Mouse (Mus musculus) lung, adult 2 months (tissue): Measurements from ENCODE around the gene Cacna2d3.

Experiments used
- CTCF ChIP-seq: fragments of 200-500 bp; IDR thresholded peaks from 2 replicates; pipeline ENCODE4 v1.5.1; 2011; ENCODE audit warnings: mild to moderate bottlenecking, low read length, control low read depth; ENCODE audit not compliant: insufficient read depth
- POLR2A ChIP-seq: fragments of 200-500 bp; IDR thresholded peaks from 2 replicates; pipeline ENCODE4 v1.6.1; 2011; ENCODE audit warnings: low read depth, mild to moderate bottlenecking, control low read depth, low read length, borderline replicate concordance; ENCODE audit errors: extremely low read depth

DNA sequence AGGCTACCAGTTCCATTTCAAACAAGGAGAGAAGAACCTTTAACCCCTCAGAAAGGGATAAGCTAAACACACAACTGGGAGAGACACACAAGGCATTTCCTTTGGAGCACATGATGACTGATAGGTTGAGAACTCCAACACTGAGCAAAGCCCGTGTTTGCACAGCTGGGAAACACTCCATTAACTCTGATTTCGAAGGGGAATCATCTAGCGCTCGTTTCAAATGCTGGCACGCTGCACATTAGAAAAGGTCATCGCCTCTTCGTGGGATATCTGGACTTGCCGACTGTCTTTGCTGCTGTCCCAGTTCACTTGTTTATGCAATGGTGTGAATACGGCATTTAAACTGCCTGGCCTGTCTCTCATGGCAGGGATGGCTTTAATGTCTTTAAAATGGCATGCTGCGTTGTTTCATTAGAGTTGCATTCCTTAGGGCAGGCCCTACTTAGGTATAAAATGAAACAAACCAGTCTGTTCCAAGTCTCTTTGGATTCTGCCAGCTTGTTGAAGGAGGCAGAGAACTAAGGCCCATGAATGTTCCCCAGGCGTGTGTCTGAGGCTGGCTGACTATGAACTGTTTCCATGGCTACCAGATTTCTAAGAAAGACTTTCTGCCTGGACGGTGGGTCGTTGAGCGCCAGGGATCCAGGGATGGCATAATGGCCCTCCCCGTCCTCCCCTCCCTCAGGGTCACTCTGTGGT is 542.8 kb downstream of the Cacna2d3 start:
- TF ChIP-seq CTCF (no peak), POLR2A (no peak)
